Mouse (Mus musculus) left cerebral cortex, postnatal 14 days (tissue): ENCODE measurements around the gene Gm49721. TPM values are rescaled to one million over a fixed set of nuclear protein-coding genes. Genes with fewer than 3 reads are reported as not detected.
"Not testable (repeated sequence)": the region's sequence is repeated elsewhere in the genome, so short reads cannot be mapped to it uniquely, and the experiment has no call there.

ENCODE experiments used
- DNase-seq, 2 experiments: peaks; one replicate each; pipeline ENCODE4 v3.0.0; 2021 to 2022; ENCODE audit warnings: low spot score in 2 of 2, mixed read lengths in 1 of 2
- intact Hi-C: fragments of 180-260 bp; cut with DNase I; formaldehyde crosslinking; loops from one replicate; pipeline ENCODE4 v1.15.1; 2025
- long read RNA-seq, 2 experiments: library from polyadenylated mRNA; stranded (forward); transcript quantifications; one replicate each; pipeline ENCODE4 v2.0.0; 2021
- total RNA-seq, 2 experiments: library from RNA; stranded (reverse); gene quantifications; 2 replicates each; pipeline ENCODE4 v1.2.3; 2021

Gene Gm49721
- under 1 TPM in 1 of 2 experiments, not detected in 1; 0.42 TPM for total RNA-seq
- long read RNA-seq, experiment 1, partial matches to known transcripts, result 0 of 1 reads
- long read RNA-seq, experiment 1, other reads (novel, unspliced or antisense), result 1 of 1 reads
- long read RNA-seq, experiment 2, partial matches to known transcripts, result 0 of 3 reads
- long read RNA-seq, experiment 2, other reads (novel, unspliced or antisense), result 3 of 3 reads

DNA sequence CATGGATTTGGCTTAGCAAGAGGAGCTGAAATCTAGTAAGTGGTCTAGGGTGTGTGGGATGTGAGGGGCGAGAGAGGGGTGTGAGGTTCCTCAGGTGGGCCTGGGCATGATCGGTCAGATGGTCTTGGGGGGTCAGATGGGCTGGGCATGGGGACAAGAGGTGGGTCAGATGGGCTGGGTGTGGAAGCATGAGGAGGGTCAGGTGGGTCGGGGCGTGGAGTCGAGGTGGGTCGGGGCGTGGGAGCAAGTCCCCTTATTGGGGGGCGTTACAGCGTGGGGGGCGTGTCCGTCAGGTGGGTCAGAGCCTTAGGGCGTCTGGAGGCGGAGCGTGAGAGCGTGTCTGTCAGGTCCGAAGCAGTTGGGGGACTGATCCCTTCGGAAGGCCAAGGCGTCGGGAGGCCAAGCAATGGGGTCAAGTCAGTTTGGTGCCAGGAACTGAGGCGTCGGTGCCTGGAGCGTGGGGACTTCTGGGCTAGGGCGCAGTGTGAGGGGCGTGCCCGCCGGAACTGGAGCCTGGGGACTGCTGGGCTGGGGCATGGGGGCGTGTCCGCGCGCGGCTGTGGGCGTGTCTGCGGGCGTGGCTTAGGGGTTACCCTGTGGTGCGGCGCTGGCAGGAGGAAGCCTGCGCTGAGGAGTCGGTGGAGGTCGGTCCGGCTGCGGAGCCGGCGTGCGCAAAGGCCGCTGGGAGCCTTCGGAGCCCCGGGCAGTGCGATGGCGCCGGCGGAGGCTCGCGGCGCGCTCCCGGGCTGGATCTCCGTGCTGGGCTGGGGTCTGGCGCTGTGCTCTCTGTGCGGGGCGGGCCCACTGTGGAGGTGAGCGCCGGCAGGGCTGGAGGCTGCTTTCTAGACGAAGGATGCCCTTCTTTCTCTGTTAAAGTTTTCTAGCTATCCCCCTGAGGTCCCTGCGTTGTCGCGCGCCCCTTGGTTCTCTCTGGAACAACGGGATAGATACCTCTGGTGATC is at the start of gene Gm49721:
Gene Gm49721, plus strand, starts transcription at position 618 of the 962 bp plus-strand sequence.
- intact Hi-C loops, result not testable (repeated sequence)
- DNase-seq, result peak; percentile 32 to 63

DNA sequence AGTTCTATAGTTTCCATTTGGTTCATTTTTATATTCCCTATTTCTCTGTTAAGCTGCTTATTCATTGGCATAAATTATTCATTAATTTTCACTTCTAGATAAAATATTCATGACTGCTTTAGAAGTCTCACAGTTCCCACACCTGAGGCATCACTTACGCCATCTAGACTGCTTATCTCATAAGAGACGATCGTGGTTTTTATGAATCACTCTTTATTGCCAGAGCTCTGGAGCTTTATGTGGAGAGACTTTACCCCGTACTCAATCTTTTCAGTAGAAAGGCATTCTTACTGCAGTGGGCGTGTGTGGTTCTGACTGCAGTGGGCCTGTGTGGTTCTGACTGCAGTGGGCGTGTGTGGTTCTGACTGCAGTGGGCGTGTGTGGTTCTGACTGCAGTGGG is 47.1 kb upstream of the Gm49721 start:
- intact Hi-C loops, DNase-seq: not testable (repeated sequence)

DNA sequence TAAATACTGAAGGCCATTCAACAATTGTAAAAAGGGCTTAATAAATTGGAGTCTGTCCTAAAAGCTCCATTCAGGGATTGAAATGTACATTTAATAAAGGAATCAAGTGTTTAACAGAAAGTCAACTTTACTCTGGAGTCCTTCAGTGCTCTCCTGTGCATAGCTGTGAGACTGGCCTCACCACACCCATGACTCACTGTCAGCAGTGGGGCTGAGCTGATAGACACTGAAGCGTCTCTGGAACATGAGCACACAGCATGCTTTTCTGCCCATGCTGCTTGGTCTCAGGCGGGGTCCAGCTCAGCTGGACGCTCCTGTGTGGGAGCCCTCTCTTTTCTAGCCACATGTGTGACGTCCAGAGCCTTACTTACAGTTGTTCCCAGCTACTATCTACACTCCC is 36.1 kb upstream of the Gm49721 start:
- intact Hi-C loops, result loop anchor here (10.0 kb wide), 1 partner anchor 1002 kb away; the partner anchor contains the start of gene Rsph3a
- DNase-seq, result not testable (repeated sequence)

GRCm38 (mm10) chr17:6947637-6947983 is 31.1 kb upstream of the Gm49721 start:
- intact Hi-C loops, result loop anchor here (10.0 kb wide), 1 partner anchor 997 kb away; the partner anchor contains the start of gene Rsph3a
- DNase-seq, result not testable (repeated sequence)

GRCm38 (mm10) chr17:6947984-6948768 is 30.5 kb upstream of the Gm49721 start, which contains the start of gene Rsph3b:
Rsph3b (minus strand) TSS chr17:6948682.
- intact Hi-C loops, result loop anchor here (10.0 kb wide), 1 partner anchor 997 kb away; the partner anchor contains the start of gene Rsph3a
- peak; percentile 75 to 83 for DNase-seq

- DNase-seq, result not testable (repeated sequence)
- intact Hi-C loops, result loop anchor here (10.0 kb wide), 1 partner anchor 996 kb away; the partner anchor contains the start of gene Rsph3a
Observed at GRCm38 (mm10) chr17:6948769-6949228, 29.9 kb upstream of the Gm49721 start.

GRCm38 (mm10) chr17:6958881-6959280 is 19.8 kb upstream of the Gm49721 start:
- DNase-seq, intact Hi-C loops: not testable (repeated sequence)

GRCm38 (mm10) chr17:6959543-6960259 is 19.0 kb upstream of the Gm49721 start:
- DNase-seq, intact Hi-C loops: not testable (repeated sequence)

- intact Hi-C loops, DNase-seq: not testable (repeated sequence)
Observed at GRCm38 (mm10) chr17:6960349-6960748, 18.4 kb upstream of the Gm49721 start.

DNA sequence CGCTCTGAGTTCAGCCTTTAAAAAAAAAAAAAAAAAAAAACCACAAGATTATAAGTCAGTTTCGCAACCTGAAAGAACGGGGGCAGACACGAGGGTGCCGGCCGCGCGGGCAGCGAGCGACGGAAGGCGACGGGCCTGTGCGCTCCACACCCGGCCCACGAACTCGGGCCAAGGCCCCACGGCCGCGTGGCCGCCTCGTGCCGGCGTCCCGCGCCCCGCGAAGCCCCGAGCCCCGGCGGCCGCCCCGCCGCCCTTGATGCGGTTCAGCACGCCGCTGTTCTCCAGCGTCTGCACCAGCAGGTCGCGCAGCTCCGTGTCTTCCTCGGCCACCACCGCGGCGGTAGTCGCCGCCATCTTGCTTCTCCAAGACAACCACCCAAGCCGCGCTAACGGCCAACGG is 17.9 kb upstream of the Gm49721 start, which contains the start of gene Tagap1:
Gene Tagap1, minus strand, starts transcription at position 381 of the 400 bp plus-strand sequence.
- intact Hi-C loops, result not testable (repeated sequence)
- peak in 1 of 2 experiments; percentile 22 for DNase-seq

GRCm38 (mm10) chr17:6961181-6962000 is 17.3 kb upstream of the Gm49721 start:
- DNase-seq, intact Hi-C loops: not testable (repeated sequence)

DNA sequence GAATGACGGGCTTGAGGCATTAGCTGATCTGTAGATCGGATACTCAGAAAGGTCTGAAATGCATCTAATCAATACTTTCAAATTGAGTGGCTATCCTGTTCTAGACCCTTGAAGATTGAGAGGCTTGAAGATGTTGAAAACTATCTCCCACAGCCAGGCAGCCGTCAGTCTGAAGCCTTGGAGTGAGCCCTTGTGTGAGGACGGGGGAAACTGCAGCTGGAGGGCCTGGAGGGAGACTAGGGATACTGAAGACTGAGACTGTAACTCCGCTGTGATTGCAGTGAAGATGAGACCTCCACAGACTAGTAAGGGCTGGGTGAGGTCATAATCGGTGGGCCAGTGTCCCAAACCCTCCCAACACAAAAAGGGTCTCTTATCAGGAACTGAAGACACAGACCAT is 16.4 kb upstream of the Gm49721 start:
- intact Hi-C loops, result not testable (repeated sequence)

DNA sequence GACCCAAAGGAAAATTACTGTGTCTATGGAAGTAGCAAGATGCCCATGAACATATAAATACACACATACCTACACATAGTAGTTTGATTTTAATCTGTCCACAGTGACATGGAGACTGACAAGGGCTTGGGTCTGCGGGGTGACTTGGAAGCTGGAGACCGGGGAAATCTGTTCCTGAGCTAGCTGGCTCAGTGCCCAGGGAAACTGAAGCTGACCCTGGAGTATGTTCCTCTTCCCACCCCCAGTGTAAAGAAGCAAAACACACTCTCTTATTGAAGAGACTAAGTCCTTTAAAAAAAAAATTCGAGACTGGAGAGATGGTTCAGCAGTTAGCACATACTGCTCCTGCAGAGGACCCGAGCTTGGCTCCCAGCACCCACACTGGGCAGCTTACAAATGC is 15.8 kb upstream of the Gm49721 start:
- DNase-seq, intact Hi-C loops: not testable (repeated sequence)

More for the DNA sequence above, 16.4 kb upstream of the Gm49721 start:
- DNase-seq, result not testable (repeated sequence)

- DNase-seq, intact Hi-C loops: not testable (repeated sequence)
Observed at GRCm38 (mm10) chr17:6965364-6965763, 13.3 kb upstream of the Gm49721 start.

GRCm38 (mm10) chr17:6967673-6968072 is 11.0 kb upstream of the Gm49721 start:
- intact Hi-C loops, DNase-seq: not testable (repeated sequence)

DNA sequence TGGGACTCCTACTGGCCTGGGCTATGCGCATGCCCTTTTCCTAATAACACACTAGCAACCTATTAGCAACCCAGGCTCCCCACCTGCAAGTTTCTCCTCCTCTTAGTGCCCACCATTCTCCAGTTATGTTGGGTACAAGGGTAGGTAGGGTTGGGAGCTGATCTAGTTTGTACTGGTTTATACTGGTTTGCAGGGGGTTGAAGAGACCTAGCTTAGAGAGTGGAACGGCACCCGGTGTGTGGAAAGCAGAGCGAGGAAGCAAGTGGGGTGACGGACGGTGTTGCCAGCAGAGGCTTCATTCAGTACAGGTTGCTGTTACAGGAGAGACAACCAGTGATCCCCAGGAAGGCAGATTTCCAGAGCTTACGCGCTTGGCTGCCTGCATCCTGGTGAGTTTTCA is 8.4 kb upstream of the Gm49721 start, which contains the start of gene Rnaset2b:
Gene Rnaset2b, plus strand, starts transcription at position 301 of the 400 bp plus-strand sequence.
- intact Hi-C loops, DNase-seq: not testable (repeated sequence)

- intact Hi-C loops, DNase-seq: not testable (repeated sequence)
Observed at GRCm38 (mm10) chr17:6971238-6971637, 7.5 kb upstream of the Gm49721 start.
